ENCODE assay signal across 11 mouse cellular contexts in the genomic region with DNA sequence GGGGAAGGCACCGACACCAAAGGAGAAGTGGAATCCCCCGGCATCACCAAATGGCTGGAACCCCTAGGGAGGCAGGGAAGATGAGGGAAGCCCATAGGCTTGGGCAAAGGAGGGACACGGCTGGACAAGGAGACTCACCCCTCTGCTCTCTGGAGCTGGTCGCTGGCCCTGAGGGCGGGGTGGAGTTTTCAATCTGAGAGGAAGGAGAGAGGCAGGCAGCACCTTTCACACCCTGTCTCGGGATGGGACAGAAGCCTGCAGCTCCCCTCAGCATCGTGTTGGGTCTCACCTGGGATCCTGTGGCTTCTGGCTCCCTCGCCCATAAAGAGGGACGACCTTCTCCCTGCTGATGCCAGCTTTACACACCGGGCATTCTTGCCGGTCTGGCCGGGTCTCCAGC. TPM values are rescaled to one million over a fixed set of nuclear protein-coding genes. Genes with fewer than 3 reads are reported as not detected.
DNase-seq lines count a peak whose midpoint lies in the region; ATAC-seq lines count a peak whose summit lies in the region.
"Had no signal": no experiment of that assay in that cellular context is flagged by ENCODE, and none has a peak within 500 bp of the region (broad histone marks: within the 10 kb centered on the region; RNA-seq: fewer than 3 reads in every experiment).

No protein-coding gene starts in this region.

- no peak overlapping the region for H3K27ac ChIP-seq in kidney, embryonic 16.5 days (ENCODE audit: low read length)
- H3K27ac ChIP-seq in embryonic facial prominence, embryonic 12.5 days: no peak overlapping the region
- no peak overlapping the region for H3K27ac ChIP-seq in forebrain, embryonic 13.5 days
- H3K27ac ChIP-seq in limb, embryonic 15.5 days: no peak overlapping the region
- no peak overlapping the region for H3K27ac ChIP-seq in heart, embryonic 11.5 days (ENCODE audit: low read depth, low read length)

- H3K27me3 ChIP-seq in kidney, embryonic 16.5 days (ENCODE audit: insufficient read depth, low read length): no peaks in the 10 kb centered on the region
- H3K27me3 ChIP-seq in embryonic facial prominence, embryonic 12.5 days: no peaks in the 10 kb centered on the region
- no peaks in the 10 kb centered on the region for H3K27me3 ChIP-seq in forebrain, embryonic 13.5 days
- H3K27me3 ChIP-seq in limb, embryonic 15.5 days: no peaks in the 10 kb centered on the region
- no peaks in the 10 kb centered on the region for H3K27me3 ChIP-seq in heart, embryonic 11.5 days (ENCODE audit: control insufficient read depth, insufficient read depth, low read length)

- H3K9me3 ChIP-seq in kidney, embryonic 16.5 days (ENCODE audit: low read length): no peaks in the 10 kb centered on the region
- no peaks in the 10 kb centered on the region for H3K9me3 ChIP-seq in embryonic facial prominence, embryonic 12.5 days
- no peaks in the 10 kb centered on the region for H3K9me3 ChIP-seq in forebrain, embryonic 13.5 days (replicated peaks)
- H3K9me3 ChIP-seq in limb, embryonic 15.5 days: no peaks in the 10 kb centered on the region
- no peaks in the 10 kb centered on the region for H3K9me3 ChIP-seq in heart, embryonic 11.5 days (replicated peaks; ENCODE audit: control insufficient read depth, low read length)

- H3K4me3 ChIP-seq in kidney, embryonic 16.5 days (ENCODE audit: low read length): no peak overlapping the region
- H3K4me3 ChIP-seq in embryonic facial prominence, embryonic 12.5 days: no peak overlapping the region
- H3K4me3 ChIP-seq in forebrain, embryonic 13.5 days: peak overlapping the region; percentile 83
- no peak overlapping the region for H3K4me3 ChIP-seq in limb, embryonic 15.5 days
- no peak overlapping the region for H3K4me3 ChIP-seq in heart, embryonic 11.5 days (ENCODE audit: low read depth, low read length)

- H3K4me2 ChIP-seq in kidney, embryonic 16.5 days (replicated peaks; ENCODE audit: low read depth, low read length): 0 out of 2 replicates have a peak overlapping the region, but pooled peaks have one; percentile 86
- no peak overlapping the region for H3K4me2 ChIP-seq in embryonic facial prominence, embryonic 12.5 days (replicated peaks)
- H3K4me2 ChIP-seq in forebrain, embryonic 13.5 days: peak overlapping the region; percentile 76
- H3K4me2 ChIP-seq in limb, embryonic 15.5 days: peak overlapping the region; percentile 86; the same call in 1 of the 2 replicates
- no peak overlapping the region; the same call in 1 of the 2 replicates for H3K4me2 ChIP-seq in heart, embryonic 11.5 days

- 84% methylated on average over 12 of the region's 12 CpGs for WGBS in kidney, embryonic 16.5 days
- 88% methylated on average over 12 of the region's 12 CpGs for WGBS in embryonic facial prominence, embryonic 12.5 days
- 92% methylated on average over 12 of the region's 12 CpGs for WGBS in forebrain, embryonic 13.5 days
- 86% methylated on average over 12 of the region's 12 CpGs for WGBS in limb, embryonic 15.5 days
- 82% methylated on average over 12 of the region's 12 CpGs for WGBS in heart, embryonic 11.5 days (ENCODE audit: insufficient replicate concordance)

- ATAC-seq in kidney, embryonic 16.5 days (ENCODE audit: low FRiP score, low TSS enrichment): no peak
- ATAC-seq in embryonic facial prominence, embryonic 12.5 days (ENCODE audit: insufficient number of reproducible peaks, insufficient read depth, low FRiP score, low TSS enrichment): no peak
- no peak for ATAC-seq in forebrain, embryonic 13.5 days
- ATAC-seq in limb, embryonic 15.5 days (ENCODE audit: insufficient number of reproducible peaks, low FRiP score, low TSS enrichment, low read depth): no peak
- no peak for ATAC-seq in heart, embryonic 11.5 days (replicated peaks; ENCODE audit: insufficient number of reproducible peaks, low FRiP score, low TSS enrichment)

- peaks cover 46% of the 10 kb centered on the region for H3K4me1 ChIP-seq in kidney, embryonic 16.5 days (ENCODE audit: insufficient read depth, low read length)
- peaks cover 42% of the 10 kb centered on the region for H3K4me1 ChIP-seq in embryonic facial prominence, embryonic 12.5 days
- peaks cover 37% of the 10 kb centered on the region for H3K4me1 ChIP-seq in forebrain, embryonic 13.5 days
- peaks cover 42% of the 10 kb centered on the region for H3K4me1 ChIP-seq in limb, embryonic 15.5 days
- H3K4me1 ChIP-seq in heart, embryonic 11.5 days (ENCODE audit: control insufficient read depth, insufficient read depth, low read length): peaks cover 39% of the 10 kb centered on the region

- no peak overlapping the region for H3K9ac ChIP-seq in kidney, embryonic 16.5 days (replicated peaks; ENCODE audit: low read length)
- H3K9ac ChIP-seq in embryonic facial prominence, embryonic 12.5 days: 0 out of 2 replicates have a peak overlapping the region, but pooled peaks have one; percentile 19
- H3K9ac ChIP-seq in forebrain, embryonic 13.5 days: peak overlapping the region; percentile 89; the same call in 1 of the 2 replicates
- no peak overlapping the region for H3K9ac ChIP-seq in limb, embryonic 15.5 days
- no peak overlapping the region for H3K9ac ChIP-seq in heart, embryonic 11.5 days (ENCODE audit: low read depth, low read length)

- H3K36me3 ChIP-seq in kidney, embryonic 16.5 days (ENCODE audit: insufficient read depth, low read length): peaks cover 13% of the 10 kb centered on the region
- peaks cover 16% of the 10 kb centered on the region for H3K36me3 ChIP-seq in embryonic facial prominence, embryonic 12.5 days
- peaks cover 23% of the 10 kb centered on the region for H3K36me3 ChIP-seq in forebrain, embryonic 13.5 days (ENCODE audit: poor library complexity, severe bottlenecking)
- peaks cover 21% of the 10 kb centered on the region for H3K36me3 ChIP-seq in limb, embryonic 15.5 days
- peaks cover 6% of the 10 kb centered on the region for H3K36me3 ChIP-seq in heart, embryonic 11.5 days (ENCODE audit: control insufficient read depth, insufficient read depth, low read length)

- DNase-seq in kidney, adult 8-10 months: no peak
- DNase-seq in frontal cortex, postnatal 36 days (ENCODE audit: low spot score in 2 of 2): no peak
- DNase-seq in left cerebral cortex, adult 8-10 months (ENCODE audit: low spot score in 2 of 2): no peak
- DNase-seq: adrenal gland, postnatal 36 days; gastrocnemius, postnatal 14 days; kidney, adult 2 months had no signal

RNA-seq across cellular contexts. Expression of gene Rnf5, which starts 1.7 kb away (rescaled TPM):
- polyA plus RNA-seq in kidney, embryonic 16.5 days (2015; fragmentation: Nextera tagmentation; extraction: Ambion mirVana): 185 and 190 TPM in 2 replicates
- 139 TPM in 2 replicates for polyA plus RNA-seq in embryonic facial prominence, embryonic 12.5 days (2016; fragmentation: Nextera tagmentation; extraction: Ambion mirVana)
- polyA plus RNA-seq in forebrain, embryonic 13.5 days (2015; fragmentation: Nextera tagmentation; extraction: Ambion mirVana): 302 TPM in 2 replicates
- polyA plus RNA-seq in limb, embryonic 15.5 days (2015; fragmentation: Nextera tagmentation; extraction: Ambion mirVana): 107 and 111 TPM in 2 replicates
- 94.7 and 115 TPM in 2 replicates for polyA plus RNA-seq in heart, embryonic 11.5 days (2014; fragmentation: Nextera tagmentation; extraction: Ambion mirVana)
- 10 to 100 TPM; 73.3 to 77.6 (median 76.0) TPM for total RNA-seq in left cerebral cortex, adult 8-10 months (2022)

RNA-seq across cellular contexts. Expression of gene Agpat1, which starts 2.3 kb away (rescaled TPM):
- 81.8 and 83.1 TPM in 2 replicates for polyA plus RNA-seq in kidney, embryonic 16.5 days (2015; fragmentation: Nextera tagmentation; extraction: Ambion mirVana)
- polyA plus RNA-seq in embryonic facial prominence, embryonic 12.5 days (2016; fragmentation: Nextera tagmentation; extraction: Ambion mirVana): 54.8 and 62.8 TPM in 2 replicates
- 74.4 and 77.6 TPM in 2 replicates for polyA plus RNA-seq in forebrain, embryonic 13.5 days (2015; fragmentation: Nextera tagmentation; extraction: Ambion mirVana)
- 45.8 and 50.6 TPM in 2 replicates for polyA plus RNA-seq in limb, embryonic 15.5 days (2015; fragmentation: Nextera tagmentation; extraction: Ambion mirVana)
- 51.6 and 63.1 TPM in 2 replicates for polyA plus RNA-seq in heart, embryonic 11.5 days (2014; fragmentation: Nextera tagmentation; extraction: Ambion mirVana)
- total RNA-seq in left cerebral cortex, adult 8-10 months (2022): 100 to 1,000 TPM; 150 to 164 (median 155) TPM

RNA-seq across cellular contexts. Expression of gene Ager, which starts 4.1 kb away (rescaled TPM):
- 8.8 and 16.8 TPM in 2 replicates for polyA plus RNA-seq in kidney, embryonic 16.5 days (2015; fragmentation: Nextera tagmentation; extraction: Ambion mirVana)
- polyA plus RNA-seq in embryonic facial prominence, embryonic 12.5 days (2016; fragmentation: Nextera tagmentation; extraction: Ambion mirVana): 3.1 and 3.5 TPM in 2 replicates
- 2.3 and 2.5 TPM in 2 replicates for polyA plus RNA-seq in forebrain, embryonic 13.5 days (2015; fragmentation: Nextera tagmentation; extraction: Ambion mirVana)
- polyA plus RNA-seq in limb, embryonic 15.5 days (2015; fragmentation: Nextera tagmentation; extraction: Ambion mirVana): 2.0 and 2.5 TPM in 2 replicates
- 3.2 and 4.5 TPM in 2 replicates for polyA plus RNA-seq in heart, embryonic 11.5 days (2014; fragmentation: Nextera tagmentation; extraction: Ambion mirVana)
- under 1 TPM; 0.39 to 0.83 (median 0.54) TPM for total RNA-seq in left cerebral cortex, adult 8-10 months (2022)

RNA-seq across cellular contexts. Expression of gene Pbx2, which starts 10.7 kb away (rescaled TPM):
- 13.1 and 15.6 TPM in 2 replicates for polyA plus RNA-seq in kidney, embryonic 16.5 days (2015; fragmentation: Nextera tagmentation; extraction: Ambion mirVana)
- 25.1 and 28.0 TPM in 2 replicates for polyA plus RNA-seq in embryonic facial prominence, embryonic 12.5 days (2016; fragmentation: Nextera tagmentation; extraction: Ambion mirVana)
- 10.2 and 10.5 TPM in 2 replicates for polyA plus RNA-seq in forebrain, embryonic 13.5 days (2015; fragmentation: Nextera tagmentation; extraction: Ambion mirVana)
- polyA plus RNA-seq in limb, embryonic 15.5 days (2015; fragmentation: Nextera tagmentation; extraction: Ambion mirVana): 9.6 and 9.8 TPM in 2 replicates
- polyA plus RNA-seq in heart, embryonic 11.5 days (2014; fragmentation: Nextera tagmentation; extraction: Ambion mirVana): 11.8 and 12.5 TPM in 2 replicates
- 10 to 100 TPM; 59.5 to 66.5 (median 62.6) TPM for total RNA-seq in left cerebral cortex, adult 8-10 months (2022)

RNA-seq across cellular contexts. Expression of gene Gpsm3, which starts 12.2 kb away (rescaled TPM):
- polyA plus RNA-seq in kidney, embryonic 16.5 days (2015; fragmentation: Nextera tagmentation; extraction: Ambion mirVana): 21.5 and 25.6 TPM in 2 replicates
- 3.5 and 6.3 TPM in 2 replicates for polyA plus RNA-seq in embryonic facial prominence, embryonic 12.5 days (2016; fragmentation: Nextera tagmentation; extraction: Ambion mirVana)
- polyA plus RNA-seq in forebrain, embryonic 13.5 days (2015; fragmentation: Nextera tagmentation; extraction: Ambion mirVana): 2.4 and 3.0 TPM in 2 replicates
- 7.2 and 10.1 TPM in 2 replicates for polyA plus RNA-seq in limb, embryonic 15.5 days (2015; fragmentation: Nextera tagmentation; extraction: Ambion mirVana)
- polyA plus RNA-seq in heart, embryonic 11.5 days (2014; fragmentation: Nextera tagmentation; extraction: Ambion mirVana): 5.7 and 10.3 TPM in 2 replicates
- total RNA-seq in left cerebral cortex, adult 8-10 months (2022): 1 to 10 TPM; 2.1 to 4.2 (median 3.4) TPM

Comparison
In these comparisons a context has a peak if more than half of its experiments do, and no peak if none do; other contexts are left out.
1. H3K4me2 ChIP-seq: peak in kidney, embryonic 16.5 days (single experiment), forebrain, embryonic 13.5 days (single experiment) and limb, embryonic 15.5 days (single experiment); none in embryonic facial prominence, embryonic 12.5 days (single experiment) and heart, embryonic 11.5 days (single experiment).
2. H3K9ac ChIP-seq: peak in embryonic facial prominence, embryonic 12.5 days (single experiment) and forebrain, embryonic 13.5 days (single experiment); none in kidney, embryonic 16.5 days (single experiment), limb, embryonic 15.5 days (single experiment) and heart, embryonic 11.5 days (single experiment).